Mouse (Mus musculus) kidney, postnatal 0 days (tissue): Measurements from ENCODE around the gene Gm7137. TPM values are rescaled to one million over a fixed set of nuclear protein-coding genes. Genes with fewer than 3 reads are reported as not detected.
"Not testable (repeated sequence)": the region's sequence is repeated elsewhere in the genome, so short reads cannot be mapped to it uniquely, and the experiment has no call there.

Source experiments
- ATAC-seq: fragments of 200-750 bp; cut with Nextera tagmentation; replicated peaks from 2 replicates; pipeline ENCODE4 v1.8.0; 2017; ENCODE audit warnings: low read depth, moderate number of reproducible peaks, moderate TSS enrichment, moderate library complexity; ENCODE audit not compliant: low FRiP score
- DNase-seq: peaks from one replicate; pipeline ENCODE4 v3.0.0-alpha.2; 2016; ENCODE audit warnings: low spot score
- H3K27ac ChIP-seq: fragments of 300-500 bp; sonication (generic); 2 replicates; pipeline ENCODE4 v1.5.1; 2014; ENCODE audit warnings: mild to moderate bottlenecking
- H3K27me3 ChIP-seq: fragments of 300-500 bp; sonication (generic); 2 replicates; pipeline ENCODE4 v1.6.1; 2014; ENCODE audit warnings: low read length, mixed read lengths; ENCODE audit not compliant: insufficient read depth
- H3K36me3 ChIP-seq: fragments of 300-500 bp; sonication (generic); 2 replicates; pipeline ENCODE4 v1.6.1; 2014; ENCODE audit warnings: low read length, mixed read lengths; ENCODE audit not compliant: insufficient read depth
- H3K4me1 ChIP-seq: fragments of 300-500 bp; sonication (generic); replicated peaks from 2 replicates; pipeline ENCODE4 v1.6.1; 2014; ENCODE audit warnings: antibody characterized with exemption, low read length, mixed read lengths; ENCODE audit not compliant: insufficient read depth
- H3K4me2 ChIP-seq: fragments of 300-500 bp; sonication (generic); 2 replicates; pipeline ENCODE4 v1.6.1; 2014; ENCODE audit warnings: mild to moderate bottlenecking, low read length, moderate library complexity, mixed read lengths
- H3K4me3 ChIP-seq: fragments of 300-500 bp; sonication (generic); replicated peaks from 2 replicates; pipeline ENCODE4 v1.5.1; 2014; ENCODE audit warnings: low read depth, low read length
- H3K9ac ChIP-seq: fragments of 300-500 bp; sonication (generic); 2 replicates; pipeline ENCODE4 v1.6.1; 2014; ENCODE audit warnings: low read depth, low read length
- H3K9me3 ChIP-seq: fragments of 300-500 bp; sonication (generic); replicated peaks from 2 replicates; pipeline ENCODE4 v1.6.1; 2016; ENCODE audit warnings: low read length, inconsistent platforms, mixed read lengths
- CTCF ChIP-seq: IDR thresholded peaks from 2 replicates; pipeline ENCODE4 v1.5.1; 2016; ENCODE audit warnings: antibody characterized with exemption, low read depth, mild to moderate bottlenecking, moderate library complexity
- WGBS: fragments of 180-500 bp; shearing (Covaris S2); extraction: QIAGEN DNeasy Blood & Tissue Kit; methylation state at CpG from one replicate; pipeline ENCODE4 v1.1.7; 2014; 5-methylcytosine and 5-hydroxymethylcytosine counted together
- polyA plus RNA-seq: library from polyadenylated mRNA; unstranded; fragments of >200 nt; fragmentation: Nextera tagmentation; extraction: Ambion mirVana; gene quantifications from 2 replicates; pipeline ENCODE4 v1.2.1, GENCODE M21; 2015

The Gm7137 gene
- polyA plus RNA-seq, 1 experiment from 2014 or later: not detected

DNA sequence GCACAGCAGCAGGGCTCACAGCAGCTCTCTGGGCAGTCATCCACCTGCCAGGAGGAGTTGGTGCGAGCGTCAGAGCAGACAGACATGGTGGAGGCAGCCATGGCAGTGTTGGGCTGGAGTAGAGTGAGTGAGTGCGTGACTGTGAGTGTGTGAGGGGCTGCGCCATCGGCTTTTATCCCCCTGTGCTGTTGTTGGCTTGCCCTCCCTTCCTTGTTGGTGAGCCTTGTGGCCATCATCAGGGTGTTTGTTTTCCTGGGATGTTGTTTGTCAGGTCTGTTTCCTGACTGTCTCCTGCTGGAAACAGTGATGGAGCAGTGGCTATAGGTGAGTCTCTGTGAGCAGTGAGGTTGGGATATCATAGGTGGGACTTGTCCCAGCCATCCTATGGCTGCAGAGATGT lies 23.7 kb upstream of the Gm7137 start, which contains the start of gene Gm9507:
Gm9507 (minus strand) TSS at position 101 of the 400 bp plus-strand sequence.
- H3K9ac ChIP-seq: no peak within 1 kb of the TSS
- no peak for TF ChIP-seq CTCF
- ATAC-seq (no peak), DNase-seq (no peak)
- no peaks in the 10 kb centered on the region for H3K9me3 ChIP-seq
- no peaks in the 10 kb centered on the region for H3K36me3 ChIP-seq
- no peaks in the 10 kb centered on the region for H3K27me3 ChIP-seq
- H3K4me2 ChIP-seq: no peak within 1 kb of the TSS
- WGBS: 67% methylated on average over 5 of the region's 5 CpGs
- H3K27ac ChIP-seq: no peak within 1 kb of the TSS
- H3K4me3 ChIP-seq: no peak within 1 kb of the TSS
- H3K4me1 ChIP-seq: no peaks in the 10 kb centered on the region

DNA sequence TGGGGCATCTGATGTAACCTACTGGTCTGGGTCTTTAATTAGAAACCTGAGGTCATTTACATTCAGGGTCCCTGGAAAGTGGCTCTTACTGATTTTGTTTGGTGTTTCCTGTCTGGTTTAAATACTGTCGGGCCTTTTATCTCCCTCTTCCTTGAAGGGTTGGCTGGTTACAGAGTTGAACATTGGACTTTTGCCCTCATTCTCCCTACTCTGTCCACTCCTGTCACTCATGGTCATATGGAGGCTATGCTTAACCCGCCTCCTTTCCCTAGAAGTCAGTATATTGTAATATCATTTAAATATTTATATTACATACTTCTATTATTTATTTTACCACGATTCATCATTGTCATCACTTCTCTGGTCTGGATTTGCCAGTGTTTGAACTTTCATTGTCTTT lies 16.1 kb upstream of the Gm7137 start:
- H3K27ac ChIP-seq: no peak overlapping the region
- 69% methylated on average over 3 of the region's 3 CpGs for WGBS
- no peaks in the 10 kb centered on the region for H3K36me3 ChIP-seq
- no peak for DNase-seq
- no peaks in the 10 kb centered on the region for H3K4me1 ChIP-seq
- no peaks in the 10 kb centered on the region for H3K9me3 ChIP-seq
- H3K27me3 ChIP-seq: no peaks in the 10 kb centered on the region
- no peak overlapping the region for H3K9ac ChIP-seq
- no peak overlapping the region for H3K4me2 ChIP-seq
- TF ChIP-seq CTCF: no peak
- no peak for ATAC-seq
- no peak overlapping the region for H3K4me3 ChIP-seq

DNA sequence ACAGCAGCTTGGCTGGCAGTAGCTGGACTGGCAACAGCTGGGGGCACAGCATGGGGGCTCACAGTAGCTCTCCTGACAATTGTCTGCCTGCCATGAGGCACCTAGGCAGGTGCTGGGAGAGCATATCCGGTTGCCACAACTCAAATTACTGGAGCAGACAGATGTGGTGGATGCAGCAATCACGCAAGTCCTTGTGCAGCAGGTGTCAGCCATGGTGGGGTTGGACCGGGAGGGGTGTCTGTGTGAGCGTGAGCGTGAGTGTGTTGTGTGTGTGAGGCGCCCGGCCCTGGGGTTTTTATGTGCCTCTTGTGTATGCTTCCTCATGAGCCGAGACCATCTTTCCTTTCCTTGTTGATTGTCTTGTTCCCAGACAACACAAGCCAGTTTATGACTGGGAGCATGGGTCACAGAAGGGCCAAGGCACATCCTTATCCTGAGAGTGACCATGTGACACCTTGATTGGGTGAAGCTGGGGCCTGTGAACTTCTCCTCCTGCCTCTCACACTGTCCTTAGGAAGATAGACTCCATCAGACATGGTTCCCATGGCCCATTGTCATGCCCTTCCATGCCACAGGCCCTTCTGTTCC lies 11.0 kb upstream of the Gm7137 start, which contains the start of gene Gm19668:
Gm19668 (minus strand) TSS at position 213 of the 588 bp plus-strand sequence.
- Histone ChIP-seq H3K36me3 (no peaks in the 10 kb centered on the region), H3K27me3 (no peaks in the 10 kb centered on the region), H3K9ac (no peak within 1 kb of the TSS), H3K9me3 (no peaks in the 10 kb centered on the region), H3K4me3 (no peak within 1 kb of the TSS), H3K4me2 (no peak within 1 kb of the TSS), H3K27ac (no peak within 1 kb of the TSS), H3K4me1 (no peaks in the 10 kb centered on the region)
- DNase-seq (no peak), ATAC-seq (no peak)
- WGBS: 45% methylated on average over 8 of the region's 8 CpGs
- no peak for TF ChIP-seq CTCF

DNA sequence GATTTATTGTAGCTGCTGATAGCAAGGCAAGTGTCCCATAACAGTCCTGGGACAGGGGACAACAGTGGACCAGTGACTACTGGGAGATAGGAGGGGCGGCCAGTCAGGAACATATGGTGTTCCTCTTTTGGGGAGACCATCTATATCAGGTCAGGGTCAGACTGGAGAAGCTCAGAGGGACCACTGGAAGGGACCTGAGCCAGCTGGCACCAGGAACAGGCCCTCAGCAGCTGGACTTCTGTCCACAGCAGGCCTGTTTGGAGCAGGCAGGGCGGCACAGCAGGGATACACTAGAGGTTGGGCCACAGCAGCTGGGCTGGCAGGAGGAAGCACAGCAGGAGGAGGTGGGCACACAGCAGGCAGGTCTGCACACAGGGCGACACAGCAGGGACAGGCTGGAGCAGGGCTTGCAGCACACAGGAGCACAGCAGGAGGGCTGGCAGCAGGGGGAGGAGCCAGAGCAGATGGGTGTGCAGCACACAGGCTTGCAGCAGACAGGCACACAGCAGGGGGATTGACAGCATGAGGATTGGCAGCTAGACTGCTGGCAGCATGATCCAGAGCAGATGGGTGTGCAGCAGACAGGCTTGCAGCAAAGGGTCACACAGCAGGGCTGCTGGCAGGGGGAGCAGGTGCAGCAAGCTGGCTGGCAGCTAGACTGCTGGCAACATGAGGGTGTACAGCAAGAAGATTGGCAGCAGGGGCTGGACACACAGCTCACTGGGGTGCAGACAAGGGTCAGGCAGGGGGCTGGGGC lies 10.3 kb upstream of the Gm7137 start:
- not testable (repeated sequence) for H3K4me3 ChIP-seq, ATAC-seq, H3K27ac ChIP-seq, H3K4me1 ChIP-seq, H3K36me3 ChIP-seq, H3K27me3 ChIP-seq, H3K4me2 ChIP-seq, DNase-seq, H3K9ac ChIP-seq, H3K9me3 ChIP-seq
- whole genome bisulfite sequencing: 67% methylated on average over 2 of the region's 3 CpGs

DNA sequence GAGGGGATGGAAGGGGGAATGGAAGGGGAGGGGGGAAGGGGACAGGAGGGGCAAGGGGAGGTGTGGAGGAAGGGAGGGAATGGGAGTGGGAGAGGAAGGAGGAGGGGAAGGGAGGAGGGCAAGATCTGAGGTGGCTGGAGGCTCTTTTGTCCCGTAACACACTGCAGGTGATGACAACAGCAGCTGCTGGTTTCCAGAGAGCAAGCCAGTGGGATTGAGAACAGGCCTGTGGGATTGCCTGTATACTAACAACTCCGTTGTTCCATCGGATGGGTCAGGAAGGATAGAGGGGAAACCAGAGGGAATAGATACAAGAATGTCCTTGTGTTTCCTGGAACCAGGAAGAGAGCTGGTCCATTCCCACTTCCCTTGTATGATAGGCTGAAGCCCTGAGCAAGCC lies 9.7 kb upstream of the Gm7137 start:
- Histone ChIP-seq H3K36me3 (no peaks in the 10 kb centered on the region), H3K4me3 (no peak overlapping the region), H3K4me2 (no peak overlapping the region), H3K4me1 (no peaks in the 10 kb centered on the region), H3K27me3 (no peaks in the 10 kb centered on the region), H3K9me3 (no peaks in the 10 kb centered on the region), H3K9ac (no peak overlapping the region), H3K27ac (no peak overlapping the region)
- DNase-seq: no peak
- ATAC-seq: no peak
- no peak for TF ChIP-seq CTCF
- WGBS: 32% methylated on average over 3 of the region's 3 CpGs

DNA sequence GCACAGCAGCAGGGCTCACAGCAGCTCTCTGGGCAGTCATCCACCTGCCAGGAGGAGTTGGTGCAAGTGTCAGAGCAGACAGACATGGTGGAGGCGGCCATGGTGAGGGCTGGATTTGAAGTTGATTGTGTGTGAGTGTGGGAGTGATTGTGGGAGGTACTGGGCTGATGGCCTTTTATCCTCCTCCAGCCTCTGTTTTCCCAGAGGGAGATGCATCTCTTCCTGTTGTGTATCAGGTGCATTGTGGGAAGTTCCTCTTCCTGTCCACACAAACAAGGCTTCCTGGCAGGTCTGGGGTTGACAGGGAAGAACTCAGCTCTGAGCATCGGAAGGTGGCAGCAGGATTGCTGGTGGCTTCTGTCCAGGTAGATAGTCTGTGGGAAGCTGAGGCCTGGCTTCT lies 7.0 kb upstream of the Gm7137 start, which contains the start of gene Gm9639:
Gm9639 (minus strand) TSS at position 101 of the 400 bp plus-strand sequence.
- Histone ChIP-seq H3K4me1 (no peaks in the 10 kb centered on the region), H3K9ac (no peak within 1 kb of the TSS), H3K4me3 (no peak within 1 kb of the TSS), H3K27me3 (no peaks in the 10 kb centered on the region), H3K27ac (no peak within 1 kb of the TSS), H3K9me3 (no peaks in the 10 kb centered on the region), H3K36me3 (no peaks in the 10 kb centered on the region), H3K4me2 (no peak within 1 kb of the TSS)
- DNase-seq (no peak), ATAC-seq (no peak)
- 40% methylated on average over 2 of the region's 2 CpGs for WGBS
- no peak for TF ChIP-seq CTCF
